Mouse (Mus musculus): ENCODE measurements around the gene Srcin1. TPM values are rescaled to one million over a fixed set of nuclear protein-coding genes. Genes with fewer than 3 reads are reported as not detected.

The Srcin1 gene
- 100 to 1,000 TPM; 218 to 221 TPM for total RNA-seq (2021)
- long read RNA-seq, full-length matches to known transcripts, result 3 of 71 reads
- long read RNA-seq, partial matches to known transcripts, result 15 of 71 reads
- long read RNA-seq, other reads (novel, unspliced or antisense), result 53 of 71 reads

DNA sequence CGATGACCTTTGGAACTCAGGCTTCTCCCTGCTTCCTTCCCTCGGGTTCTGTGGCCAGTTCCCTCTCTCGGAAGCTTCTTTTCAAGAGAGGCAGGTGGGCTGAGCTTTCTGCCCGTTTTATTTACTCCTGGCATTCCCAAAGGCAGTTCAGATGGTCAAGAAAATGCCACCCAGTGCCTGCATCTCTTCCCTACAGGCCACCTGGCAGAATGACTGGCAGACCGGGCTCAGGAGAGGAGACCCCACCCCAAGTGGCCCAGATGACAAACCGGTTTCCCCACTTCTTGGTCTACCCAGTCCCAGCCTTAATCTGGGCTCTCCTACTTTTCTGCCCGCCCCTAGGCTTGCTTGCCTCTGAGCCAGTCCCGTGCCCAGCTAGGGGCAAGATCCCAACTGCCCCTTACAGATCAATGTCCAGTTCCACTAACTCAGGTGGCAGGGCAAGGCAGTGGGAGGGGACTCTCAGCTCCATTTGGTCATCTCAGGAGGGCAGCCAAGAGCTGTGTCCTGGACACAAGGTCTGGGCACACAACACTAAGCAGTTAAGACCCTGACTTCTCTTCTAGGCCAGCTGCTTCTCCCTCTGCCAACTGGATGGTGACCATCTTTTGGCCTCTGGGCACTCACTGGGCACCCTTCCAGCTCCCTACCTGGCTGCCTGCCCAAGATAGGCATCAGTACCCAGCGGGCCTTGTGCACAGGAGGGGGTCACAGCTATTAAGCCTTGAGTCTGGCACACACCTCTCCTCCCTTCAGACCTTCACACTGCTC, at the start of gene Srcin1:
Gene Srcin1, minus strand, starts transcription at position 51 of the 771 bp plus-strand sequence.
- peak; percentile 53 to 76 for DNase-seq (ENCODE audit: low spot score in 2 of 2)

DNA sequence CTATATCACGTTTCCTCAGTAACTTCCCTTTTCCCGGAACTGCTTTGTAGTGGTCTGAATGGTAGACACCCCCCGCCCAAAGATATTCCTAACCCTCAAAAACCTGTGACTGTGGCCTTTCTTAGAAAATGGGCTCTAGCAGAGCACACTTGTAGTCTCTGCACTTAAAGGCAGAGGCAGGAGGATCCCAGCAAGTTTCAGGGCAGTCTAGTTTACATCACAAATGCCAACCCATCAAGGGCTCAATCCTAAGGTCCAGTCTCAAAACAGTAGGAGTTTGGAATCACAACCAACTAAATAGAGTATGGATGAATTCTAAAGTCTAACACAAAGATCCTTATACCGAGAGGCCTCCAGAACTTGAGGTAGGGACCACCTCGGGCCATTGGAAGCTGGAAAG, 49.6 kb upstream of the Srcin1 start:
- no peak for DNase-seq (ENCODE audit: low spot score in 2 of 2)

DNA sequence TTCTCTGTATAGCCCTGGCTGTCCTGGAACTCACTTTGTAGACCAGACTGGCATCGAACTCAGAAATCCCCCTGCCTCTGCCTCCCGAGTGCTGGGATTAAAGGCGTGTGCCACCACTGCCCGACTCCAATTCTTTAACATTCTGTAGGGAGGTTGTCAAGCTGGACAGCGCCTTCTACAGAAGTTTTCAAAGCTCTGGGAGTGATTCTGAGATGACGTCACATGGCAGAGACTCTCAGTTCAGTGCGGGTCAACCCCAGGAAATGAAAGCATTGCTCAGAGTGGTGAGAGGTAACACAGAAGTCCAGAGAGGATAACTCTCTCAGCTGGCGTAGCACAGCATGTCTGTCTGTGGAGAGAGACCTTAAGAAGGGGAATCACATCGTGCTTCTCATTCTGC, 47.2 kb upstream of the Srcin1 start:
- no peak for DNase-seq (ENCODE audit: low spot score in 2 of 2)

DNA sequence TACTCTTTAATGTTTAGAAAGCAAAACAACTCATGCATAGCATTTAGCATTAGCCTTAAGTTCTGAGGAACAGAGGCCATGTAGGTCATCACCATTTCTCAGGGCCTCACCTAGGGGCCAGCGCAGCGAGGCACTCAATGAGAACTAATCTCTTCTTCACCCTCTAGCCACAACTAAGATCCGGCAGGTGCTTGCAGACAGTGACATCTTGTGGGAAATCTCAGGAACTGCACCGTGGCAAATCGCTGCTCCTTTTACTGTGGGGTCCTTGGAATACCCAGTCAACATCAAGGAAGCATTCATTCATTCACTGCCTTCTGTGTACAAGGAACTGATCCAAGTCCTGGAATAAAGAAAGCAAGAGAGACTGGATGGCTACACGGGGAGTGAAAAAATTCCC, 46.5 kb upstream of the Srcin1 start:
- peak; percentile 74 to 86 for DNase-seq (ENCODE audit: low spot score in 2 of 2)

DNA sequence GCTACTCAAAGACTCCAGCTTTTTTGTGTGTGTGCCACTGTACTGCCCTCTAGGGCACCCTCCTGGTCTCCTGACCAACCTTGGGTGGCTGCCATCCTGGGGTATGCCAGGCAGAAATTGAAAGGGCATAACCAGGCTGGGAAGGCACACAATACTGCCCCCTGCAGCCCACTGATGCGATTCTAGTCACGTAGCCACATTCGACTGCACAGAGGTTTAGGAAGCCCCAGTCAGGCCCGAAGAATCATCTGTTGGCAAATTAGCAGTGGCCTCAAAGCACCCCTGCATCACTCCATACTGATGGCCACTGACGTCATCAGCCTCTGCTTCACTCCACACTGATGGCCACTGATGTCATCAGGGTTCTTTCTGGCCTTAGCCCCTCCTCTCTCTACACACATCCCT, 43.4 kb upstream of the Srcin1 start:
- peak; percentile 60 to 85 for DNase-seq (ENCODE audit: low spot score in 2 of 2)

DNA sequence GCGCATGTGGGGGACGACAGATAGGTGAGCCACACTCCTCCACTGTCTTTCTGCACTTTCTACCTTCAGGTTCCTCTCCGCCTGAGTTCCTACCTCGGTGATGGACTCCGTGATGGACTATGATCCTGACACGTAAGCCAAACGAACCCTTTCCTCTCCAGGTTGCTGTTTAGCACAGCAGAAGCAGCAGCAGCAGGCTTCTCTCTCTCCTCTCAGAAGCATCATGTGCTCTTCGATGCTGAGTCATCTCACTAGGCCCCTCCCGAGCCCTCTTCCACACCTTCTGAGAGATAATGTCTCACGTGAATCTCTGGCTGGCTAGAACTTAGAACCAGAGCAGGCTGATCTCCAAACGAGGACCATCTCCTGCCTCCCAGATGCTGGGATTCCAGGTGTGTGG, 42.4 kb upstream of the Srcin1 start:
- DNase-seq (ENCODE audit: low spot score in 2 of 2), result no peak

DNA sequence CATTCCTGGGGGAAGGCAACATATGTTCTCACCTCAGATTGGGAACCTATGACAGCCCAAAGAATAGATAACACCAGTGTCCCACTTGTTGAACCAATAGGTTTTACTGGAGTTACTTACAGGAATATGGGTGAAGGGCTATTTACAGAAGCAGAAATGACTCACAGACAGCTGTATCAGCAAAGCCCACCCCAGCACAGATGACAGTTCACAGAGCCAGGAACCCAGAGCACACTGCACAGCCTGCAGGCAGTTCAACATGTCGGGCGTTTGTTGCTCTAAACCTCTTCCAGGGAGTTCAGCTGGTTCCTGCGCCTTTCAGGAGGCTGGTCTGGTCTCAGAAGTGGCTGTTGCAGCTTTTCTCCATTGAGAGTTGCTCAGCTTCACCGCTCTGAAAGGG, 39.3 kb upstream of the Srcin1 start:
- DNase-seq (ENCODE audit: low spot score in 2 of 2), result no peak

DNA sequence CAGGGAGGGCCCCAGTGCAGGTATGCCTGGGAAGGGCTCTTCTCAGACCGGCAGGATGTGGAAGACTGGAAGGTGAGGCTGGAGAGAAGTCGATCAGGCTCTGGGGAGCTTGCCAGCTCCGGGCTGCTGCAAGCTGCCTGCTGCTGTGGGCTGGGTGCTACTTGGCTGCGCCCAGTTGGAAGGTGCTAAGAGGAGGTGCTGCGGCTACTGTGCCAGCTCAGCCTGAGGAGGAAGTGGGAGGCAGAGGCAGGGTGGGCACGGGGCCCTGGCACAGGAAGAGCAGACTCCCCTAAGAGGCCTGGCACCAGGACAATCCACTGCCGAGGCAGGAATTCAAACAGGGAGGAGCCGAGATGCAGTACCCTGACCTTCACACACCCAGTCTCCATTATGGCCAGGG, 35.1 kb upstream of the Srcin1 start:
- no peak for DNase-seq (ENCODE audit: low spot score in 2 of 2)

DNA sequence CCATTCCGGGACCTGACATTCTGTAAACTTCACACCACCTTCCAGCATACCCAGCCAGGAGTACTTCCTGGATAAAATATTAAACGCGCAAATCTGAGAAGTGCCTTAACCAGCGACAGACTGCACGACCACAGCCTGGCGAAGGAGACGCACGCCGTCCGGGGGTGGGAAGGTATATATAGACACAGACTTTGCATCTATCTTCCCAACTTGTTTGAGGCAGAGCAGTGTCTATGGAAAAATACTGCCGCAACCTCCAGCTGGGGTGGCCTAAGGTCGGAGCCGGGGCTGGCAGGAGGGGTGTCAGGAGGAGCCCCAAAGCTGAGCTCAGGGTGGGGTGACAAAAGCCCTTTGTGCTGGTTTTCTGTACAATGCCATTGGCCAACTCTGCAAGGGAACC, 33.8 kb upstream of the Srcin1 start:
- no peak for DNase-seq (ENCODE audit: low spot score in 2 of 2)

DNA sequence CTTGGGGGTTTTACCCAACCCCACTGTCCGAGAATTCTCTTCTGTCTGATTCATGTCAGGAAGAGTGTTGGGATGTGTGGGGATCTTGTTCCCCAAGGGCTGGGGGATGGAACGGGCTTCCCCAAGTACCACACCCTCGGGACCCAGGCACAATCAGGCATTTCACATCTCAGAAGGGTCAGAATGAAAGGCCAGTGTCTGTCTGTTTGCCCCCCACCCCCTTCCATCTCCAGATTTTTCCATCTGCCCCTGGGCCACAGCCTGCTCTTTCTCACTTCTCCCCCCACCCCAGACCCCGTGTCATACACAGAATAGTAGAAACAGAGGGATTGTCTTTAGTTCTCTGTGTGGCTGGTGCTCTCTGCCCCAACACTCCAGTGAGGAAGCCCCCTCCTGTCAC, 32.9 kb upstream of the Srcin1 start:
- DNase-seq (ENCODE audit: low spot score in 2 of 2), result no peak

DNA sequence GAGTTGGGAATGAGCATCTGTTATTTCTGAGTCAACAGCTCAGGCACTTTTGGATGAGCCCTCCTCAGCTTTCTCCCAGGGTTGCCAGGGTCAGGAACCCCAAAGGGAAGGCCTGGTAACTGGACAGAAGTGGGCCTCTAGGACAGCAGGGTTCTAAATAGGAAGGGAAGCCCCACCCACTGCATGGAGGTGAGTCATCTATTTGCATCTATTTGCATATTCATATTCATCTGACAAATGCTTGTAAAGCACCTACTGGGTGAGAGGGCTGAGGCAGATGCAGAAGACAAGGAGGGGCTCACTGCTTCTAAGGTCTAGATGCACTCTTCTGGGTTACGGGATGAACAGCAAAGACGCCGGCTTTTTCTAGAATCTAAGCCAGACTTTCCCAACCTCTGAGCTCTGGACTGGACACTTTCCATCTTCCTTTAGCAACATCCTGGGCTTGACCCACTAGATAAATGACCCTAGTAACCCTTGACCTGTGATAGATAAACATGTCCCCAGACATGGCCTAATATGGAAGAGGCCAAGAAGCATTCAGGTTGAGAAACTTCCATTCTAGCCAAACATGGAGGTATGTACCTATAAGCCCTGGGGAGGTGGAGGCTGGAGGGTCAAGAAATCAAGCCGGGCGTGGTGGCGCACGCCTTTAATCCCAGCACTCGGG, 31.2 kb upstream of the Srcin1 start:
- DNase-seq (ENCODE audit: low spot score in 2 of 2), result no peak

DNA sequence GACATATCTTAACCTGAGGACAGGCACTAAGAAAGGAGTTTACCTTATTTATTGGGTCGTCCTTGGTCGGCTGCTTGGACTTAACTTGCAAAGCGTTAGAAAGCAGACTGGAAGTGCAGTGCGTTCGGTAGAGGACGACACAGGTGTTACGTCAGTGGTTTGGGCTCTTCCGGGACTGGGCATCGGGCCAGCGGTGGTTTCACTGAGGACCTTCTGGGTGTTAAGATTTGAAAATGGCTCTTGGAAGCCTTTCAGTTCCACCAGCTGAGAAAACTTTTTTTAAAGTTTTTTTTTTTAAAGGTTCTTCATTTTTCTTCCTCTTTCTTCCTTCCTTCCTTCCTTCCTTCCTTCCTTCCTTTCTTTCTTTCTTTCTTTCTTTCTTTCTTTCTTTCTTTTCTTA, 27.9 kb upstream of the Srcin1 start:
- no peak for DNase-seq (ENCODE audit: low spot score in 2 of 2)

DNA sequence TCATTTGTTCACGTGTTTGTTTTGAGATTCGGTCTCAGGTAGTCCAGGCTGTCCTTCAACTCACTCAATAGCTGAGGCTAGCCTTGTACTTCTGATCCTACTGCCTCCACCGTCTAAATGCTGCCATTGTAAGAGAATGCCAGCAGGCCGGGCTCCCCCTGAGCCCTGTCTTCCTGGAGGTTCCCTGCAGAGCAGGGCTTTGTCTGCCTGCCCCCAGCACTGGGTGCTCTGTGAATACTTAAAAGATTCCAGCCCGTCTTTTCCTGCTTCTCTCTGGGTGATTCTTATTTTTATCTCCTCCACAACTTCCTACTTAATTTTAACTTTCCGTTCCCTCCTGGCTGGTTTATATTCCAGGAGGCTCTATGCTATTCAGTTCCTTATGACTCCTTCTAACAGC, 26.2 kb upstream of the Srcin1 start:
- no peak for DNase-seq (ENCODE audit: low spot score in 2 of 2)

DNA sequence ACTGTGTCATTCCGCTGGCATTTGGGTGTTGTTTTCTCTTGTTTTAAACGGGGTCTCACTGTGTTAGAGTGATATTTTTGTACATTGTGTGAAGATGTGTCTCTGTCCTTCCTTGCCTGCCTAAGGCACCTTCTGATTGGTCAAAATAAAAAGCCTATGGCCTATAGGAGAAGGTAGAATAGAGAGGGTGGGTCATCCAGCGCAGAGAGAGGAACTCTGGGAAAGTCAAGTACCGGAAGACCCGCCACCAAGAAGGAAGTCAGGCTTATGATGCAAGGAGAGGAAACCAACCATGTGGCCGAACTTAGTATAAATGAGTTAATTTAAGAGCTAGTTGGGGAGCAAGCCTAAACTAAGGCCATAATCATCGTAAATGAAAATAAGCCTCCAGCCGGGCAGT, 23.1 kb upstream of the Srcin1 start:
- no peak for DNase-seq (ENCODE audit: low spot score in 2 of 2)

DNA sequence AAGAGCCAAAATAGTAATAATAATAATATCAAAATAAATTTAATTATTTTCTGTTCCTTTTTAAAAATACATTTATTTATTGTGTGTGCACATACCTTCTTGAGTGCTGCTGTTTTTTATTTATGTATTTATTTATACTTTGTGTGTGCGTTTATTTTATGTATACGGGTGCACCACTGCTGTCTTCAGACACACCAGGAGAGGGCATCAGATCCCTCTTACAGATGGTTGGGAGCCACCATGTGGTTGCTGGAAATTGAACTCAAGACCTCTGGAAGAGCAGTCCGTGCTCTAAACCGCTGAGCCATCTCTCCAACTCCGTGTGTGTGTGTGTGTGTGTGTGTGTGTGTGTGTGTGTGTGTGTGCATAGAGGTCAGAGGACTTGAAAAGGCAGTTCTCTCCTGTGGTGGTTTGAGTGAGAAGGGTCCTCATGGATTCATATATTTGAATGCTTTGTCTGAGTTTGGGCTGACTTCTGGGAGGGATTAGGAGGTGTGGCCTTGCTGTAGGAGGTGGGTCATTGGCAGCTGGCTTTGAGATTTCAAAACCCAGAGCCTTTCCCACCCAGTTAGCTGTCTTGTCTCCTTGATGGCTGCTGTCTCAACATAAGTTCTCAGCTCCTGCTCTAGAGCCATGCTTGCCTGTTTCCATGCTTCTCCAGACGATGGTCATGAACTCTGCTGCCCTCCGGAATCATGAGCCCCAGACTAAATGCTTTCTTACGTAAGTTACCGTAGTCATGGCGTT, 22.1 kb upstream of the Srcin1 start:
- DNase-seq (ENCODE audit: low spot score in 2 of 2), result no peak

DNA sequence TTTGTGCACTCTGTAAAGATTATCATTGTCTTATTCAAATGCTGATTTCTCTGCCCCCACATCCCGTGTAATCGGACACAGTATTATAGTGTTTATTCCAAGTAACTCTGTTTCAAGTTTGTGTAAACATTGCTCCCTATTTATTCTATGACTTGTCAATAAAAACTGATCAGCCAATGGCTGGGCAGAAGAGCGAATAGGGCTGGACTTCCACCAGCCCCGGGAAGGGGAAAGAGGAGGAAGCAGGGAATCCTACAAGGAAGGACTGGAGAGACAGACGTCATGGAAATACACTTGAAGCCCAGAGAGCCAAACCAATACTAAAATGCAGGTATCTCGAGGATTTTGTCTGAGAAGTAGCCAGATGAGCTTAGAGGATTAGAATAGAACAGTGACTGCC, 18.1 kb upstream of the Srcin1 start:
- DNase-seq (ENCODE audit: low spot score in 2 of 2), result no peak

DNA sequence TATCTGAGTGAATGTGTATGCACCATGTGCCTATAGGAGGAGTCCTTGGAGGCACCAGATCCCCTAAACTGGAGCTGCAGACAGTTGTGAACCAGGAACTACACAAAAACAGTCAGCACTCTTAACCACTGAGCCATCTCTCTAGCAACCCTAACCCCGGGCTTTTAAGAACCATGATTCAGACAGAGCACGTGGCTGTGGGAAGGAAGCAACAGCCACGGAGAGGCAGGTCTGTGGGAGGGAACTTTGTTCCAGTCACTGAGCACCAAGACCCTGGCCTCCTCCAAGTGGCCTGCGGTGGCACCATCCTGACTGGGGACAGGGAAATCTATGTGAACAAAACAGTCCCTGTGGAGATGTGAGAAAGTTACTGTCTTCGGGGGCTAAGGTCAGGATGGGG, 15.9 kb upstream of the Srcin1 start:
- DNase-seq (ENCODE audit: low spot score in 2 of 2), result no peak

DNA sequence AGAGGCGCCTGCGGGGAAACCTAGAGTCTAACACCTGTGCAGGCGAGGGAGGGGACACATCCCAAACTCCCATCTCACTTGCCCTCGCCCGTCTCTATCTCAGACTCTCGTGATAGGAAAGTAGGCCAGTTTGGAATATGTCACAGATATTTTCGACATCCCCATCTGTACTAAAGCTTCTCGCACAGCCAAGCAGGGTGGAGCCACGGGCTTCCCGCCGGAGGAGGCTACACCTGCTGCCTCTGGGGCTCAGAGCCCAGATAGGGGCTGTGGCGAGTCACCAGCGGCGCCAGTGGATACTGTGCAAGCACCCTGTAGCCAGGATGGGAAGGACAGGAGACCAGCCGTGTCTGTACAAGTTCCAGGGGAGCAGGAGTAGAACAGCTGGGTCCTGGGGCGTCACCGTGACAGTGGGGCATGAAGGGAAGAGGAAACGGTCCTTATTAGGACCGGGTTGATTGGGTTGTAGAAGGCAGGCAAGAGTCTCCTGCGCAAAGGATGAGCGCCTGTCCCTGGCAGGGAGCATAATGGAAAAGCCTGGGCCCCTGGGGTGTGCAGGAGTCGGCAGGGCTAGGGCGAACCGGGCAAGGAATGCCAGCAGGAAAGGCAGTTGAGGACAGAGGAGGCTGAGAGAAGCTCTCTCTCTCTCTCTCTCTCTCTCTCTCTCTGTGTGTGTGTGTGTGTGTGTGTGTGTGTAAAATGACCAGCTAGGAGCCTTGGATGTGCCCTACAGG, 14.4 kb upstream of the Srcin1 start:
- DNase-seq (ENCODE audit: low spot score in 2 of 2), result peak in 1 of 2 experiments; percentile 38

DNA sequence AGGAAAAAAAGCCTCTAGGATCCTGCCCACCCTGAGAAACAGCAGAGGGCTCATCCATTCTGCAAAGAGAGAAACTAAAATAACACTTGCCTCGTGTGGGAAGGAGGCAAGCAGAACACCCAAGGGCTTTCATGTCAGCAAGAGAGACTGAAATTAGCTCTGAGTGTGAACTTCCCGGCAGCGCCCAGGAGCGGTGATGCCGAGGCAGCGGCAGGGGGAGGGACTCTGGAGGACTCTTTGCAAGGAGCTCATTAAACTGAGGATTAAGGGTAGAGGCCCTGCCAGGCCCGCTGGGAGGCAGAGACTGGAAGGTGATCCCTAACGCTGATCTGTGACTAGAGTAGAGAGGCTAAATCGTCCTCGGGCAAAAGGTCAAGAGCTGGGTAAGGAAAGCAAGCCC, 13.2 kb upstream of the Srcin1 start:
- no peak for DNase-seq (ENCODE audit: low spot score in 2 of 2)

DNA sequence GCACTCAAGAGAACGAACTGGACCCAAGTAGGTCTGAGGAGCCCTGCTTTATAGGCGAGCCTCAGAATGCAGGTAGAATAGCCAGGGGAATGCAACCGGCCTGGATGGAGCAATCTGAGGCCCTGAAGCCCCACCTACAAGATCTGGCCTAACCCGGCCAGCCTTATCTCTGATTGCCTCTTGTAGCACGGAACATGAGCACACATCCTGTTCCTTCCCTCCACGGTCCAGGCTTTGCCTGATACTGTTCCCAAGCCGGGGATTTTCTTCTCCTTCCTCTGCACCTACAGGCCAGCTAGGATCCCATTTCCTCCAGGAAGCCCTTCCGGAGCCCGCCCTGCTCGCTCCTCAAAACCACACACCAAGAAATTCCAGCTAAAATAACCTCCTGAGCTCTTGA, 9.9 kb upstream of the Srcin1 start:
- DNase-seq (ENCODE audit: low spot score in 2 of 2), result no peak

DNA sequence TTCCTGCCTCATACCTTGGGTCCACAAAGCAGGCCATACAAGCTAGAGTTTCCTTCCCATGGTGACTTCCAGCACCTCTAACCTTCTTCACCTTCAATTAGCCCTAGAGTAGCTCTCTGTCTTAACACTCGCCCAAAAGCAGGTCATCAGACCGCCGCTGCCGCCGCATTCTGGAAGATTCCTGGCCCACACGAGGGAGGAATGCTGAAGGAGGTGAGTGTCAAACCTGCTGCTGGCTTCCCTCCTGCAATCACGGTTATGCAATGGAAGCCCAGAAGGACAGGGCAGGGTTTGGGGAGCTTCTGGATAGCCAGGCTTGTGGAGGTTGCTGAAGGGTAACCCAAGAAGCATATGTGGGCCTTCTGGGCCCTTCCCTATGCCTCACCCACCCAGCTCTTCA, 8.5 kb upstream of the Srcin1 start:
- DNase-seq (ENCODE audit: low spot score in 2 of 2), result no peak

All from layer of hippocampus, adult 18-20 months (tissue).